Mouse (Mus musculus) ES-E14 (cell line): Measurements from ENCODE around the gene Wnt16. TPM values are rescaled to one million over a fixed set of nuclear protein-coding genes. Genes with fewer than 3 reads are reported as not detected.
A peak's percentile ranks its signal among the peaks of the same experiment; 100 is the strongest.

Experiments used
- DNase-seq: peaks from one replicate; pipeline ENCODE4 v3.0.0-alpha.2; 2013; ENCODE audit warnings: low read depth, low spot score
- H3K27ac ChIP-seq: 2 replicates; pipeline ENCODE4 v1.5.1; 2012; ENCODE audit warnings: low read depth, mild to moderate bottlenecking, low read length, moderate library complexity, mixed read lengths; ENCODE audit not compliant: poor library complexity, insufficient read depth, severe bottlenecking
- H3K36me3 ChIP-seq: 2 replicates; pipeline ENCODE4 v1.6.1; 2012; ENCODE audit warnings: mild to moderate bottlenecking, low read length, moderate library complexity, mixed read lengths; ENCODE audit not compliant: control insufficient read depth, poor library complexity, insufficient read depth, severe bottlenecking
- H3K4me1 ChIP-seq, 2 experiments: fragments of 150-350 bp in 1 of 2; sonication (generic) in 1 of 2; 2 replicates each; pipeline ENCODE4 v1.6.1; 2012; ENCODE audit warnings: low read length in 2 of 2, mild to moderate bottlenecking in 1 of 2, mixed read lengths in 1 of 2; ENCODE audit not compliant: control insufficient read depth in 2 of 2, insufficient read depth in 2 of 2, poor library complexity in 1 of 2
- H3K4me3 ChIP-seq, 2 experiments: fragments of 150-350 bp in 1 of 2; sonication (generic) in 1 of 2; 2 replicates each; pipeline ENCODE4 v1.5.1; 2012; ENCODE audit warnings: low read length in 2 of 2, low read depth in 1 of 2, mild to moderate bottlenecking in 1 of 2, mixed read lengths in 1 of 2; ENCODE audit not compliant: insufficient read depth in 1 of 2, poor library complexity in 1 of 2, severe bottlenecking in 1 of 2
- H3K9ac ChIP-seq: 2 replicates; pipeline ENCODE4 v1.6.1; 2012; ENCODE audit warnings: low read depth, mild to moderate bottlenecking, low read length, mixed read lengths; ENCODE audit not compliant: poor library complexity, insufficient read depth, severe bottlenecking
- H3K9me3 ChIP-seq: fragments of 150-350 bp; sonication (generic); 2 replicates; pipeline ENCODE4 v1.6.1; 2012; ENCODE audit warnings: low read depth, mild to moderate bottlenecking, low read length; ENCODE audit not compliant: control insufficient read depth, insufficient read depth
- CHD2 ChIP-seq: IDR thresholded peaks from 2 replicates; pipeline ENCODE4 v1.6.1; 2014; ENCODE audit warnings: mild to moderate bottlenecking, low read depth, low read length, inconsistent platforms
- HCFC1 ChIP-seq: IDR thresholded peaks from 2 replicates; pipeline ENCODE4 v1.6.1; 2012; ENCODE audit warnings: low read length, inconsistent platforms, borderline replicate concordance; ENCODE audit not compliant: insufficient read depth
- MAFK ChIP-seq: IDR thresholded peaks from 2 replicates; pipeline ENCODE4 v1.6.1; 2014; ENCODE audit warnings: mild to moderate bottlenecking, low read depth, low read length, inconsistent platforms; ENCODE audit not compliant: insufficient read depth
- ZC3H11A ChIP-seq: IDR thresholded peaks from 2 replicates; pipeline ENCODE4 v1.6.1; 2012; ENCODE audit warnings: low read depth, mild to moderate bottlenecking, inconsistent platforms, low read length, borderline replicate concordance
- ZNF384 ChIP-seq: IDR thresholded peaks from 2 replicates; pipeline ENCODE4 v1.6.1; 2012; ENCODE audit warnings: low read depth, low read length, inconsistent platforms
- in situ Hi-C, 2 experiments: fragments of 600-800 bp; cut with MboI; formaldehyde crosslinking; loops; one replicate each; pipeline ENCODE4 v1.15.1; 2025; ENCODE audit warnings: low sequenced_read_pairs in 2 of 2, inconsistent platforms in 1 of 2; ENCODE audit not compliant: unreplicated experiment in 2 of 2
- total RNA-seq: library from RNA; depleted of rRNA; stranded (reverse); fragments of 300-350 nt; gene quantifications from 2 replicates; pipeline ENCODE4 v1.2.3, GENCODE M21; 2012

Wnt16 gene
- total RNA-seq, 1 experiment, result 0.62 TPM

- Histone ChIP-seq H3K4me3 (no peak overlapping the region), H3K27ac (no peak overlapping the region)
- DNase-seq, result no peak
These were observed 7.7 kb upstream of the Wnt16 start for GRCm38 (mm10) chr6:22280217-22280861.

GRCm38 (mm10) chr6:22282405-22282804 is 5.6 kb upstream of the Wnt16 start:
- H3K9me3 ChIP-seq, result no peaks in the 10 kb centered on the region
- no peaks in the 10 kb centered on the region for H3K4me1 ChIP-seq
- H3K4me3 ChIP-seq, result no peak overlapping the region
- no peak overlapping the region for H3K27ac ChIP-seq
- no peak overlapping the region for H3K9ac ChIP-seq
- in situ Hi-C loops, result no loop called here
- TF ChIP-seq ZC3H11A, result no peak
- DNase-seq, result no peak
- no peaks in the 10 kb centered on the region for H3K36me3 ChIP-seq

More at GRCm38 (mm10) chr6:22280217-22280861, 7.7 kb upstream of the Wnt16 start:
- in situ Hi-C loops, result no loop called here
- TF ChIP-seq HCFC1, result no peak
- TF ChIP-seq ZC3H11A, result no peak
- TF ChIP-seq CHD2, result no peak
- TF ChIP-seq ZNF384, result no peak
- no peak for TF ChIP-seq MAFK
- Histone ChIP-seq H3K4me1 (no peaks in the 10 kb centered on the region), H3K9me3 (no peaks in the 10 kb centered on the region), H3K9ac (no peak overlapping the region), H3K36me3 (no peaks in the 10 kb centered on the region)

GRCm38 (mm10) chr6:22288737-22289460 is 872 bp downstream of the Wnt16 start:
- DNase-seq, result no peak
- Histone ChIP-seq H3K9me3 (no peaks in the 10 kb centered on the region), H3K4me3 (peak overlapping the region; percentile 44 to 66; a peak in 3 of 4 replicates), H3K36me3 (no peaks in the 10 kb centered on the region), H3K27ac (no peak overlapping the region), H3K4me1 (peaks cover 2 to 6% of the 10 kb centered on the region in 2 experiments; a peak in 1 of 4 replicates), H3K9ac (no peak overlapping the region)
- in situ Hi-C loops, result no loop called here
- TF ChIP-seq CHD2, result no peak
- TF ChIP-seq MAFK, result no peak
- no peak for TF ChIP-seq HCFC1
- no peak for TF ChIP-seq ZNF384
- no peak for TF ChIP-seq ZC3H11A

GRCm38 (mm10) chr6:22289461-22290021 is 1.5 kb downstream of the Wnt16 start:
- H3K36me3 ChIP-seq, result no peaks in the 10 kb centered on the region
- in situ Hi-C loops, result no loop called here
- no peak for TF ChIP-seq HCFC1
- TF ChIP-seq ZC3H11A, result no peak
- no peak for TF ChIP-seq ZNF384
- no peak for TF ChIP-seq CHD2
- TF ChIP-seq MAFK, result no peak
- H3K4me1 ChIP-seq, result peaks cover 2 to 6% of the 10 kb centered on the region in 2 experiments; a peak in 1 of 4 replicates
- no peak overlapping the region for H3K27ac ChIP-seq
- no peak overlapping the region for H3K9ac ChIP-seq
- no peaks in the 10 kb centered on the region for H3K9me3 ChIP-seq
- DNase-seq, result no peak
- H3K4me3 ChIP-seq, result peak overlapping the region; percentile 44 to 66; a peak in 2 of 4 replicates
